ENCODE assay signal across 8 mouse cellular contexts in genomic region chr4:89294486-89295440, GRCm38 (mm10). TPM values are rescaled to one million over a fixed set of nuclear protein-coding genes. Genes with fewer than 3 reads are reported as not detected.
A peak's percentile ranks its signal among the peaks of the same experiment; 100 is the strongest.
DNase-seq lines count a peak whose midpoint lies in the region; ATAC-seq and TF ChIP-seq lines count a peak whose summit lies in the region.

TSS of gene Cdkn2a (minus strand) at chr4:89294653.

- TF ChIP-seq CTCF in embryonic fibroblast, embryonic 13.5 days (IDR thresholded peaks at IDR 0.05; ENCODE audit: borderline replicate concordance, insufficient read depth, low read length): no peak
- TF ChIP-seq CTCF in stomach, postnatal 0 days (IDR thresholded peaks at IDR 0.05; ENCODE audit: low read depth): peak; percentile 47

- TF ChIP-seq EP300 in stomach, postnatal 0 days (optimal IDR thresholded peaks at IDR 0.05): no peak

- peak within 1 kb of the TSS; percentile 77 for H3K9ac ChIP-seq in heart, embryonic 13.5 days
- H3K9ac ChIP-seq in kidney, embryonic 14.5 days (ENCODE audit: low read depth, low read length): peak within 1 kb of the TSS; percentile 51; the same call in 1 of the 2 replicates
- no peak within 1 kb of the TSS for H3K9ac ChIP-seq in liver, embryonic 11.5 days (ENCODE audit: low read depth, low read length)
- H3K9ac ChIP-seq in midbrain, embryonic 16.5 days (ENCODE audit: low read depth, low read length): peak within 1 kb of the TSS; percentile 38
- H3K9ac ChIP-seq in stomach, postnatal 0 days (ENCODE audit: low read length): peak within 1 kb of the TSS; percentile 57

- H3K4me2 ChIP-seq in heart, embryonic 13.5 days: peak within 1 kb of the TSS; percentile 97
- H3K4me2 ChIP-seq in kidney, embryonic 14.5 days (replicated peaks; ENCODE audit: low read depth, low read length): peak within 1 kb of the TSS; percentile 84
- peak within 1 kb of the TSS; percentile 83 for H3K4me2 ChIP-seq in liver, embryonic 11.5 days
- H3K4me2 ChIP-seq in midbrain, embryonic 16.5 days (ENCODE audit: low read length): peak within 1 kb of the TSS; percentile 95
- H3K4me2 ChIP-seq in stomach, postnatal 0 days (replicated peaks; ENCODE audit: low read depth): peak within 1 kb of the TSS; percentile 93

- H3K4me1 ChIP-seq in embryonic fibroblast, embryonic 13.5 days (ENCODE audit: control insufficient read depth, insufficient read depth, low read length): peaks cover 2% of the 10 kb centered on the region; the same call in 1 of the 2 replicates
- H3K4me1 ChIP-seq in heart, embryonic 13.5 days: peaks cover 6% of the 10 kb centered on the region
- H3K4me1 ChIP-seq in kidney, embryonic 14.5 days (ENCODE audit: control insufficient read depth, insufficient read depth, low read length): 0 out of 2 replicates have a peak, but pooled peaks cover 6% of the 10 kb centered on the region
- H3K4me1 ChIP-seq in liver, embryonic 11.5 days (replicated peaks; ENCODE audit: control insufficient read depth, insufficient read depth, low read length): 0 out of 2 replicates have a peak, but pooled peaks cover 3% of the 10 kb centered on the region
- peaks cover 13% of the 10 kb centered on the region for H3K4me1 ChIP-seq in midbrain, embryonic 16.5 days (ENCODE audit: control insufficient read depth, insufficient read depth, low read length)
- H3K4me1 ChIP-seq in stomach, postnatal 0 days (replicated peaks; ENCODE audit: control insufficient read depth, insufficient read depth): no peaks in the 10 kb centered on the region

- peak; percentile 51 for TF ChIP-seq POLR2A in embryonic fibroblast, embryonic 13.5 days (IDR thresholded peaks at IDR 0.05; ENCODE audit: low read depth, low read length)

- 1% methylated on average over 101 of the region's 117 CpGs for WGBS in heart, embryonic 13.5 days
- WGBS in kidney, embryonic 14.5 days: under 1% methylated on average over 104 of the region's 117 CpGs
- under 1% methylated on average over 113 of the region's 117 CpGs for WGBS in liver, embryonic 11.5 days
- WGBS in midbrain, embryonic 16.5 days: under 1% methylated on average over 99 of the region's 117 CpGs
- whole genome bisulfite sequencing in stomach, postnatal 0 days: under 1% methylated on average over 105 of the region's 117 CpGs

- H3K36me3 ChIP-seq in heart, embryonic 13.5 days: no peaks in the 10 kb centered on the region
- H3K36me3 ChIP-seq in kidney, embryonic 14.5 days (ENCODE audit: control insufficient read depth, insufficient read depth, low read length): no peaks in the 10 kb centered on the region
- no peaks in the 10 kb centered on the region for H3K36me3 ChIP-seq in liver, embryonic 11.5 days (ENCODE audit: control insufficient read depth, insufficient read depth, low read length)
- no peaks in the 10 kb centered on the region for H3K36me3 ChIP-seq in midbrain, embryonic 16.5 days (ENCODE audit: control insufficient read depth, insufficient read depth, low read length)
- H3K36me3 ChIP-seq in stomach, postnatal 0 days (ENCODE audit: control insufficient read depth, insufficient read depth, low read length): no peaks in the 10 kb centered on the region

- H3K27ac ChIP-seq in embryonic fibroblast, embryonic 13.5 days (ENCODE audit: insufficient read depth, low read length): peak within 1 kb of the TSS; percentile 66
- no peak within 1 kb of the TSS for H3K27ac ChIP-seq in heart, embryonic 13.5 days (replicated peaks)
- no peak within 1 kb of the TSS for H3K27ac ChIP-seq in kidney, embryonic 14.5 days (ENCODE audit: low read depth, low read length)
- no peak within 1 kb of the TSS for H3K27ac ChIP-seq in liver, embryonic 11.5 days (ENCODE audit: low read depth, low read length)
- H3K27ac ChIP-seq in midbrain, embryonic 16.5 days (ENCODE audit: low read length): no peak within 1 kb of the TSS
- no peak within 1 kb of the TSS for H3K27ac ChIP-seq in stomach, postnatal 0 days (replicated peaks)

- H3K27me3 ChIP-seq in heart, embryonic 13.5 days (replicated peaks): peaks cover 92% of the 10 kb centered on the region
- peaks cover 92% of the 10 kb centered on the region for H3K27me3 ChIP-seq in kidney, embryonic 14.5 days (ENCODE audit: control insufficient read depth, insufficient read depth, low read length)
- H3K27me3 ChIP-seq in liver, embryonic 11.5 days (replicated peaks; ENCODE audit: control insufficient read depth, insufficient read depth, low read length): peaks cover 89% of the 10 kb centered on the region
- peaks cover 68% of the 10 kb centered on the region for H3K27me3 ChIP-seq in midbrain, embryonic 16.5 days (ENCODE audit: control insufficient read depth, insufficient read depth, low read depth, low read length)
- H3K27me3 ChIP-seq in stomach, postnatal 0 days (ENCODE audit: control insufficient read depth, insufficient read depth, low read length): peaks cover 20% of the 10 kb centered on the region; the same call in 1 of the 2 replicates

- H3K4me3 ChIP-seq in embryonic fibroblast, embryonic 13.5 days (ENCODE audit: insufficient read depth, low read length): peak within 1 kb of the TSS; percentile 79
- H3K4me3 ChIP-seq in heart, embryonic 13.5 days: peak within 1 kb of the TSS; percentile 76
- peak within 1 kb of the TSS; percentile 60 for H3K4me3 ChIP-seq in kidney, embryonic 14.5 days (ENCODE audit: low read length)
- peak within 1 kb of the TSS; percentile 50 for H3K4me3 ChIP-seq in liver, embryonic 11.5 days (ENCODE audit: low read depth, low read length)
- peak within 1 kb of the TSS; percentile 54 for H3K4me3 ChIP-seq in midbrain, embryonic 16.5 days (ENCODE audit: low read depth, low read length)
- H3K4me3 ChIP-seq in stomach, postnatal 0 days (ENCODE audit: low read depth, low read length): peak within 1 kb of the TSS; percentile 68

- peak; percentile 97 for DNase-seq in A20 (ENCODE audit: low read depth, low spot score)
- peak; percentile 84 to 95 for DNase-seq in adrenal gland, adult (ENCODE audit: inconsistent age in 2 of 2, low spot score in 1 of 2)
- no peak for DNase-seq in liver, embryonic 11.5 days (ENCODE audit: low spot score)
- peak; percentile 55 for DNase-seq in stomach, postnatal 0 days (ENCODE audit: low spot score)

- ATAC-seq in heart, embryonic 13.5 days (ENCODE audit: extremely low read depth, insufficient number of reproducible peaks, low FRiP score, low TSS enrichment): peak; percentile 42; the same call in 1 of the 2 replicates
- peak; percentile 86 for ATAC-seq in kidney, embryonic 14.5 days (ENCODE audit: low FRiP score, low TSS enrichment)
- peak; percentile 56 for ATAC-seq in liver, embryonic 11.5 days (replicated peaks; ENCODE audit: low FRiP score)
- peak; percentile 88 for ATAC-seq in midbrain, embryonic 16.5 days
- ATAC-seq in stomach, postnatal 0 days (ENCODE audit: low FRiP score, low TSS enrichment): peak; percentile 87

- no peaks in the 10 kb centered on the region for H3K9me3 ChIP-seq in heart, embryonic 13.5 days
- no peaks in the 10 kb centered on the region for H3K9me3 ChIP-seq in kidney, embryonic 14.5 days (ENCODE audit: control insufficient read depth, low read length)
- H3K9me3 ChIP-seq in liver, embryonic 11.5 days (ENCODE audit: control insufficient read depth, low read length): no peaks in the 10 kb centered on the region
- no peaks in the 10 kb centered on the region for H3K9me3 ChIP-seq in midbrain, embryonic 16.5 days (replicated peaks; ENCODE audit: control insufficient read depth, low read length, poor library complexity, severe bottlenecking)
- no peaks in the 10 kb centered on the region for H3K9me3 ChIP-seq in stomach, postnatal 0 days (ENCODE audit: control insufficient read depth, low read length)

RNA-seq across cellular contexts. Expression of gene Cdkn2a, which starts in this region (rescaled TPM):
- polyA plus RNA-seq in embryonic fibroblast, embryonic 13.5 days (2011; ENCODE audit: insufficient read length, low read depth, missing spikeins): 59.5 and 119 TPM in 2 replicates
- polyA plus RNA-seq in heart, embryonic 13.5 days (2015; fragmentation: Nextera tagmentation; extraction: Ambion mirVana): not detected in 2 replicates
- polyA plus RNA-seq in kidney, embryonic 14.5 days (2014; fragmentation: Nextera tagmentation; extraction: Ambion mirVana): not detected in 2 replicates
- polyA plus RNA-seq in liver, embryonic 11.5 days (2014; fragmentation: Nextera tagmentation; extraction: Ambion mirVana): not detected in 2 replicates
- polyA plus RNA-seq in midbrain, embryonic 16.5 days (2015; fragmentation: Nextera tagmentation; extraction: Ambion mirVana): not detected in 2 replicates
- 0.11 TPM in 1 of 2 replicates, not detected in the other for polyA plus RNA-seq in stomach, postnatal 0 days (2015; fragmentation: Nextera tagmentation; extraction: Ambion mirVana)

Comparison
In these comparisons a context has a peak if more than half of its experiments do, and no peak if none do; other contexts are left out.
1. RNA of gene Cdkn2a (polyA plus RNA-seq): 59.5 to 119 TPM in embryonic fibroblast, embryonic 13.5 days; not detected in kidney, embryonic 14.5 days, not detected in heart, embryonic 13.5 days, not detected in liver, embryonic 11.5 days, not detected in midbrain, embryonic 16.5 days and 0.11 TPM in stomach, postnatal 0 days; every median in the first group is over 10 times any median in the second.
2. Peak in ATAC-seq, H3K4me3 ChIP-seq, H3K9ac ChIP-seq and H3K4me2 ChIP-seq in heart, embryonic 13.5 days; RNA of the gene not detected or under 1 TPM.
3. Peak in ATAC-seq, H3K4me3 ChIP-seq, H3K9ac ChIP-seq and H3K4me2 ChIP-seq in kidney, embryonic 14.5 days; RNA of the gene not detected or under 1 TPM.
4. Peak in ATAC-seq, H3K4me3 ChIP-seq and H3K4me2 ChIP-seq in liver, embryonic 11.5 days; RNA of the gene not detected or under 1 TPM.
5. Peak in ATAC-seq, H3K4me3 ChIP-seq, H3K9ac ChIP-seq and H3K4me2 ChIP-seq in midbrain, embryonic 16.5 days; RNA of the gene not detected or under 1 TPM.
6. Peak in DNase-seq, ATAC-seq, H3K4me3 ChIP-seq, H3K9ac ChIP-seq and H3K4me2 ChIP-seq in stomach, postnatal 0 days; RNA of the gene not detected or under 1 TPM.
7. Peak in every context shown above with its lines, with median percentiles within 50 percentile points of each other: H3K4me3 ChIP-seq, ATAC-seq and H3K4me2 ChIP-seq.